Comparison of ENCODE assay signal across 30 mouse cellular contexts in the genomic region with DNA sequence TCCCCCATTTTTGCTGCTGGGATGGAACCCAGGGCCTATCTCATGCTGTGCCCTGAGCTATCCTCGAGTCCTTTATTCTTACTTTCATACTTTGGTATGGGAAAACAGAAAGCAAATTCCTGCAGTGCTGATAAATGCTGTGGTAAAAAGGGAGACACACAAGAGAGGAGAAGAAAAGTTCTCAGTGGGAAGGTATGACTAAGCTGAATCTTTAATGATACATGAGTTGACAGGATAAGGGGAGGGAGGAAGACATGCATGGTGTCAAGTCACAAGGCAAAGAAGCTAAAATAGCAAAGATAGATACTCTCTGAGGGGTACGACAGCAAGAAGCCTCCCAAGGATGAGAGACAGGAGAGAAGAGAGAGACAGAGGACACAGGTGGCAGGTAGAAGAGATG. TPM values are rescaled to one million over a fixed set of nuclear protein-coding genes. Genes with fewer than 3 reads are reported as not detected.
"Had no signal": no experiment of that assay in that cellular context is flagged by ENCODE, and none has a peak within 500 bp of the region (broad histone marks: within the 10 kb centered on the region; RNA-seq: fewer than 3 reads in every experiment).

No protein-coding gene starts in this region.

- DNase-seq: kidney, adult 18-20 months; kidney, postnatal 25 days; liver; liver, embryonic 13.5 days; lung, embryonic 14.5 days; midbrain, embryonic 14.5 days; right cerebral cortex, adult 18-20 months; right cerebral cortex, postnatal 25 days; spleen, adult 18-20 months; thymus, postnatal 25 days had no signal

- H3K36me3 ChIP-seq: liver, embryonic 13.5 days had no signal

- H3K4me3 ChIP-seq: layer of hippocampus, adult 2 months; limb, embryonic 10.5 days; limb, embryonic 13.5 days; liver, embryonic 13.5 days; stomach, embryonic 15.5 days had no signal

- ATAC-seq: intestine, embryonic 16.5 days; lung, postnatal 0 days had no signal

- H3K9me3 ChIP-seq: limb, embryonic 10.5 days; limb, embryonic 13.5 days; liver, embryonic 13.5 days; stomach, embryonic 15.5 days had no signal

- H3K27me3 ChIP-seq: limb, embryonic 13.5 days; liver, embryonic 13.5 days; stomach, embryonic 15.5 days had no signal

- H3K4me1 ChIP-seq: limb, embryonic 10.5 days; limb, embryonic 13.5 days; stomach, embryonic 15.5 days had no signal

RNA-seq across cellular contexts. Expression of gene Gm9857, which starts 55.1 kb away (rescaled TPM):
- total RNA-seq: layer of hippocampus, adult 2 months; layer of hippocampus, postnatal 14 days; left cerebral cortex, adult 8-10 months; left cerebral cortex, postnatal 25 days; megakaryocyte-erythroid progenitor cell, adult 5-6 weeks; midbrain, postnatal 0 days had no signal
- polyA plus RNA-seq: intestine, embryonic 16.5 days; kidney, embryonic 14.5 days; kidney, postnatal 0 days; large intestine, adult 2 months; limb, embryonic 10.5 days; liver, embryonic 13.5 days; liver, embryonic 16.5 days; lung, embryonic 14.5 days; lung, postnatal 0 days; macrophage; midbrain, embryonic 11.5 days; midbrain, embryonic 14.5 days; midbrain, postnatal 0 days; neural tube, embryonic 11.5 days; neural tube, embryonic 14.5 days; thymus, postnatal 0 days had no signal

RNA-seq across cellular contexts. Expression of gene Henmt1, which starts 55.7 kb away (rescaled TPM):
- total RNA-seq: megakaryocyte-erythroid progenitor cell, adult 5-6 weeks had no signal
- polyA plus RNA-seq: large intestine, adult 2 months; liver, embryonic 16.5 days; macrophage had no signal
